Mouse (Mus musculus) retina, postnatal 7 days (tissue): ENCODE measurements around the gene Sipa1l3.

Experiments
- DNase-seq: peaks from one replicate; pipeline ENCODE4 v3.0.0-alpha.2; 2012; ENCODE audit warnings: low read depth, low spot score

The Sipa1l3 gene

GRCm38 (mm10) chr7:29480590-29481344 lies 37.7 kb downstream of the Sipa1l3 start:
- DNase-seq: no peak

- DNase-seq: no peak
These were observed 38.3 kb downstream of the Sipa1l3 start for GRCm38 (mm10) chr7:29480183-29480582.

GRCm38 (mm10) chr7:29475005-29475404 lies 43.4 kb downstream of the Sipa1l3 start:
- DNase-seq: no peak

- DNase-seq: no peak
These were observed 47.1 kb downstream of the Sipa1l3 start for GRCm38 (mm10) chr7:29471309-29471708.

GRCm38 (mm10) chr7:29469602-29470344 lies 48.7 kb downstream of the Sipa1l3 start:
- DNase-seq: no peak

- no peak for DNase-seq
These were observed 49.8 kb downstream of the Sipa1l3 start for GRCm38 (mm10) chr7:29468593-29468992.

GRCm38 (mm10) chr7:29466585-29466984 lies 51.9 kb downstream of the Sipa1l3 start:
- DNase-seq: no peak

- DNase-seq: no peak
These were observed 52.7 kb downstream of the Sipa1l3 start for GRCm38 (mm10) chr7:29465736-29466135.

- DNase-seq: no peak
These were observed 55.6 kb downstream of the Sipa1l3 start for GRCm38 (mm10) chr7:29462820-29463219.

- DNase-seq: no peak
These were observed 56.3 kb downstream of the Sipa1l3 start for GRCm38 (mm10) chr7:29462178-29462577.

- DNase-seq: no peak
These were observed 56.9 kb downstream of the Sipa1l3 start for GRCm38 (mm10) chr7:29461557-29461956.

- no peak for DNase-seq
These were observed 59.3 kb downstream of the Sipa1l3 start for GRCm38 (mm10) chr7:29458889-29459740.

GRCm38 (mm10) chr7:29457772-29458171 lies 60.7 kb downstream of the Sipa1l3 start:
- DNase-seq: no peak

GRCm38 (mm10) chr7:29456716-29457115 lies 61.7 kb downstream of the Sipa1l3 start:
- no peak for DNase-seq

GRCm38 (mm10) chr7:29455591-29455990 lies 62.9 kb downstream of the Sipa1l3 start:
- DNase-seq: no peak

GRCm38 (mm10) chr7:29454965-29455364 lies 63.5 kb downstream of the Sipa1l3 start:
- no peak for DNase-seq

GRCm38 (mm10) chr7:29452991-29453741 lies 65.3 kb downstream of the Sipa1l3 start:
- DNase-seq: no peak

- DNase-seq: no peak
These were observed 66.1 kb downstream of the Sipa1l3 start for GRCm38 (mm10) chr7:29452381-29452780.

GRCm38 (mm10) chr7:29450175-29450574 lies 68.3 kb downstream of the Sipa1l3 start:
- DNase-seq: no peak

GRCm38 (mm10) chr7:29448830-29449229 lies 69.6 kb downstream of the Sipa1l3 start:
- no peak for DNase-seq

GRCm38 (mm10) chr7:29447147-29447829 lies 71.2 kb downstream of the Sipa1l3 start:
- no peak for DNase-seq
